Mouse (Mus musculus): Measurements from ENCODE around the gene Mex3a. TPM values are rescaled to one million over a fixed set of nuclear protein-coding genes. Genes with fewer than 3 reads are reported as not detected.

Mex3a gene
- polyA plus RNA-seq, 1 experiment from 2014 or later, result 38.0 TPM

GRCm38 (mm10) chr3:88539397-88539796 lies 7.2 kb downstream of the Mex3a start:
- Histone ChIP-seq H3K36me3 (peaks cover 70% of the 10 kb centered on the region), H3K4me2 (no peak overlapping the region), H3K4me1 (replicated peaks) (peaks cover 52% of the 10 kb centered on the region), H3K27me3 (no peaks in the 10 kb centered on the region), H3K4me3 (replicated peaks) (no peak overlapping the region), H3K27ac (0 out of 2 replicates have a peak overlapping the region, but pooled peaks have one; percentile 41), H3K9ac (replicated peaks) (no peak overlapping the region), H3K9me3 (no peaks in the 10 kb centered on the region)
- WGBS, result 30% methylated on average over 3 of the region's 3 CpGs
- no peak for ATAC-seq (ENCODE audit: insufficient number of reproducible peaks, insufficient read depth, low FRiP score, low TSS enrichment, low read depth)

DNA sequence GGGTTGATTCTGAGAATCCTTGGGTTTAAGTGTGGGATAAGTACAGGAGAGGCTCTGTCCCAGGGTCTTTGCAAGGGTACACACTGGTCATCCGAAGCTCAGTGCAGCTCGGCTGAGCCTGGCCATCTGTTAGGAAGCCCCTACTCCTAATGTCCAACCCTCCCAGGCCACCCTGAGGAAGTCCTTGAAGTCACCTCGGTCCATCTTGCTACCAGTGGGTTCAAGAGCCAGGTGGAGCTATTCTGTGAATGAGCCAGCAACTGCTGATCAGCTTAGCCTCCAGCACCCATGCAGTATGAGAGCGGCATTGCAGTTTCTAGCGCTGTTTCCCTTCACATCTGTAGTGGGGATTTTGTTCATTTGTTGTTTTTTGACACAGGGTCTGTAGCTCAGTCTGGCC lies 7.9 kb downstream of the Mex3a start:
- Histone ChIP-seq H3K9ac (replicated peaks) (no peak overlapping the region), H3K4me2 (no peak overlapping the region), H3K4me1 (replicated peaks) (peaks cover 51% of the 10 kb centered on the region), H3K36me3 (peaks cover 63% of the 10 kb centered on the region), H3K9me3 (no peaks in the 10 kb centered on the region), H3K4me3 (replicated peaks) (no peak overlapping the region), H3K27me3 (no peaks in the 10 kb centered on the region), H3K27ac (peak overlapping the region; percentile 50)
- ATAC-seq (ENCODE audit: insufficient number of reproducible peaks, insufficient read depth, low FRiP score, low TSS enrichment, low read depth), result no peak
- WGBS, result 70% methylated on average over 5 of the region's 5 CpGs

DNA sequence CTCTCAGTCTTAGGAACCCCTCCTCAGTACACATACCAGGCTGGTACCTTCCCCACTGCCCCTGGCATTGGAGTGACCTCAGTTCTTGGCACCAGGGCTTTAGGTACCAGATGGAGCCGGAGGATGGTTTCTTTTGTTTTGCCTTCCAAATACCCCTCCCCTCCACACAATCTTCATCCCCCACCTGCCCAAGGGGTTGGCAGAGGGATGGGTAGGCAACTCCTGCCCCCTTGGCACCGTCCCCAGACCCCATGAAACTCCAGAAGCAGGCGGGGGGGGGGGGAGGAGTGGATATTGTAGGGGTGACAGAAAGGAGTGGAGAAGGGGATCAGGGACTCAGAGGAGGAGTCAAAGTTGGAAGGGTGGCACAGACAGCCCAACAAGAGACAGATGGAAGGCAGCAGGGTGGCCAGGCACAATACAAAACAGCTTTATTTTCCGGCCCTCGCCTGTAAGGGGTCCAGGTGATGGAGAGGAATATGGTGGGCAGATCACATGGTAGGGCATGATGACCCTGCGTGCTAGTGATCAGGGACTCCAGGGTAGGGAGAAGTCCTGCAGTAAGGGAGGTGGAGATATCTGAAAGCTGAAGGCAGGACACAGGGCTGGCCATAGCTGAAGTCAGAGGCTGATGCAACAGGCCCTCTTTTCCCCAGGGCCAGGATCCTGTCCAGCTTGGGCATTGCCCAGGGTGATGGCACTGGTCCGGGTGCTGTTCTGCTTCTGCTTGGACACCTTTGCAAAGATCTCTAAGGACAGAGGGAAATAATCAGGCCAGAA lies 9.6 kb downstream of the Mex3a start:
- Histone ChIP-seq H3K4me1 (replicated peaks) (peaks cover 35% of the 10 kb centered on the region), H3K9me3 (no peaks in the 10 kb centered on the region), H3K27me3 (no peaks in the 10 kb centered on the region), H3K9ac (replicated peaks) (no peak overlapping the region), H3K36me3 (peaks cover 47% of the 10 kb centered on the region), H3K4me3 (replicated peaks) (no peak overlapping the region), H3K4me2 (no peak overlapping the region), H3K27ac (peak overlapping the region; percentile 53; the same call in 1 of the 2 replicates)
- no peak for ATAC-seq (ENCODE audit: insufficient number of reproducible peaks, insufficient read depth, low FRiP score, low TSS enrichment, low read depth)
- 74% methylated on average over 7 of the region's 7 CpGs for WGBS

GRCm38 (mm10) chr3:88542486-88542885 lies 10.3 kb downstream of the Mex3a start:
- no peaks in the 10 kb centered on the region for H3K27me3 ChIP-seq
- H3K4me2 ChIP-seq, result no peak overlapping the region
- peaks cover 41% of the 10 kb centered on the region for H3K36me3 ChIP-seq
- H3K4me1 ChIP-seq (replicated peaks), result peaks cover 28% of the 10 kb centered on the region
- H3K9ac ChIP-seq (replicated peaks), result no peak overlapping the region
- 66% methylated on average over 4 of the region's 4 CpGs for WGBS
- no peak for ATAC-seq (ENCODE audit: insufficient number of reproducible peaks, insufficient read depth, low FRiP score, low TSS enrichment, low read depth)
- no peak overlapping the region for H3K4me3 ChIP-seq (replicated peaks)
- H3K9me3 ChIP-seq, result no peaks in the 10 kb centered on the region
- peak overlapping the region; percentile 53; the same call in 1 of the 2 replicates for H3K27ac ChIP-seq

DNA sequence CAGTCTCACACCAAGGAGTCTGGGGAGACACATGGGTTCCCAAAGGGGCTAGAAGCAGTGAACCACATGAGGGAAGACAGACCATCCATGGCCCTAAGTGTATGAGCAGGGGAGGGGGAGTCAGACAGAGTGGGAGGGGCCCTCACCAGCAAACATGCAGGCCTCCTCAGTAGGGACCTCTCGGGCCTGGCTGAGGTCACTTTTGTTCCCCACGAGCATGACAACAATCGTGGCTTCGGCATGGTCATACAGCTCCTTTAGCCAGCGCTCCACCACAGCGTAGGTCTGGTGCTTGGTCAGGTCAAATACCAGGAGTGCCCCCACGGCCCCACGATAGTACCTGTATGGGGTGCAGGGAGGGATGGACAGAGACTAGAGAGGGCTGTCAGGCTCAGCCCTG lies 11.0 kb downstream of the Mex3a start:
- Histone ChIP-seq H3K27ac (0 out of 2 replicates have a peak overlapping the region, but pooled peaks have one; percentile 17), H3K4me3 (replicated peaks) (no peak overlapping the region), H3K4me2 (no peak overlapping the region), H3K36me3 (peaks cover 34% of the 10 kb centered on the region), H3K4me1 (replicated peaks) (peaks cover 24% of the 10 kb centered on the region), H3K9ac (replicated peaks) (no peak overlapping the region), H3K9me3 (no peaks in the 10 kb centered on the region), H3K27me3 (no peaks in the 10 kb centered on the region)
- 82% methylated on average over 8 of the region's 8 CpGs for WGBS
- ATAC-seq (ENCODE audit: insufficient number of reproducible peaks, insufficient read depth, low FRiP score, low TSS enrichment, low read depth), result no peak

DNA sequence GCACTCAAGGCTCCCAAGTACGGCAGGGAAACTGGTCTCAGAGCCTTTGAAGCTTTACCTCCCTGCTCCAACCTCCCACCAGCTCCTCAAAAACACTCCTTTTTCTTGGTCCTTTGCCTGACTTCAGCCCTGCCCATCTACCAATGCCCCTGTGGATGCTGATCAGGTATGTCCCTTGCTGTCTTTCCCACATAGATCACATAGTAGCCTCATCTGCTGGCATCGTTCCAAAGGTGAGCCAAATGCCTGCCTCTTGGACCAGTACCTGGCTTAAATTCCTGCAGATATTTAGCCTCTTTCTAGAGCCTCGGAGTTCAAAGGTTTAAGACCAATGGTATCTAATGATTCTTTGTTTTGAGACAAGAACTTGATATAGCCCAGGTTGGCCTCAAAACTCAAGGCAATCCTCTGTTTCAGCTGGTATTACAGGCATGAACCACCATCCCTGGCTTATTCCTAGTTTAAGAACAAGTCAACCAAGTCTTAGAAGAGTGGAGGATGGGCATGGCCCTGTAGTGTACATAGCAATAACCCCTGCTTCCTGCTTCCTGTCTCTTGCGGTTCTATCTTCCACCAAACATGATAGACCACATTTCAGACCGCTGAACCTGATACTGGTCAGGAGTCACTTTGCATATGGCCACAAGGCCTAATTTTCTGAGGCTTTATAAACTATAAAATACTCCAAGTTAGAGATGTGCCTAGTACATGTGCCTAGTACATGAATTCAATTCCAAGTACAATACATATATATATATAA lies 11.6 kb downstream of the Mex3a start:
- no peaks in the 10 kb centered on the region for H3K9me3 ChIP-seq
- H3K4me1 ChIP-seq (replicated peaks), result peaks cover 17% of the 10 kb centered on the region
- H3K27me3 ChIP-seq, result no peaks in the 10 kb centered on the region
- WGBS, result 70% methylated on average over 5 of the region's 5 CpGs
- H3K4me2 ChIP-seq, result no peak overlapping the region
- H3K4me3 ChIP-seq (replicated peaks), result no peak overlapping the region
- peaks cover 27% of the 10 kb centered on the region for H3K36me3 ChIP-seq
- no peak for ATAC-seq (ENCODE audit: insufficient number of reproducible peaks, insufficient read depth, low FRiP score, low TSS enrichment, low read depth)
- H3K9ac ChIP-seq (replicated peaks), result no peak overlapping the region
- no peak overlapping the region for H3K27ac ChIP-seq

DNA sequence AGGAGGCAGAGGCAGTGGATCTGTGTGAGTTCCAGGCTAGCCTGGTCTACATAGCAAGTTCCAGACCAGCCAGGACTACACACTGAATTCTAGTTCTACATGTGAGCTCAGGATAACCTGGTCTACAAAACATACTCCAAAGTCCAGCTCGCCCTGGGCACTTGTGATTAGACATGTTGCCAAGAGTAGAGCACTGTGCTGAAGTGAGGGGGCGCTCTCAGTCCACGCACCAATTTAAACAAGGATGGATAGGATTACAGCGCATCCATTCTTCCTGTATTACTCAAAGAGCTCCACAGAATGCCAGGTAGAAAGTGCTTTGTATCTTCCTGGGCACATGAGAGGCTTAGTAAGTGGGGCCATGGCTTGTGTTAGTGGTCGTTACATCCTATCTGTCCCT lies 12.3 kb downstream of the Mex3a start:
- Histone ChIP-seq H3K27ac (no peak overlapping the region), H3K27me3 (no peaks in the 10 kb centered on the region), H3K9me3 (no peaks in the 10 kb centered on the region), H3K4me3 (replicated peaks) (no peak overlapping the region), H3K36me3 (peaks cover 23% of the 10 kb centered on the region), H3K4me1 (replicated peaks) (peaks cover 13% of the 10 kb centered on the region), H3K9ac (replicated peaks) (no peak overlapping the region), H3K4me2 (no peak overlapping the region)
- no peak for ATAC-seq (ENCODE audit: insufficient number of reproducible peaks, insufficient read depth, low FRiP score, low TSS enrichment, low read depth)
- 41% methylated on average over 5 of the region's 5 CpGs for WGBS

GRCm38 (mm10) chr3:88544955-88545591 lies 12.9 kb downstream of the Mex3a start:
- Histone ChIP-seq H3K27me3 (no peaks in the 10 kb centered on the region), H3K36me3 (peaks cover 18% of the 10 kb centered on the region), H3K4me1 (replicated peaks) (peaks cover 10% of the 10 kb centered on the region), H3K4me2 (no peak overlapping the region), H3K27ac (peak overlapping the region; percentile 5; the same call in 1 of the 2 replicates), H3K9me3 (no peaks in the 10 kb centered on the region), H3K4me3 (replicated peaks) (no peak overlapping the region), H3K9ac (replicated peaks) (no peak overlapping the region; the same call in 1 of the 2 replicates)
- ATAC-seq (ENCODE audit: insufficient number of reproducible peaks, insufficient read depth, low FRiP score, low TSS enrichment, low read depth), result no peak
- WGBS, result 52% methylated on average over 20 of the region's 20 CpGs

DNA sequence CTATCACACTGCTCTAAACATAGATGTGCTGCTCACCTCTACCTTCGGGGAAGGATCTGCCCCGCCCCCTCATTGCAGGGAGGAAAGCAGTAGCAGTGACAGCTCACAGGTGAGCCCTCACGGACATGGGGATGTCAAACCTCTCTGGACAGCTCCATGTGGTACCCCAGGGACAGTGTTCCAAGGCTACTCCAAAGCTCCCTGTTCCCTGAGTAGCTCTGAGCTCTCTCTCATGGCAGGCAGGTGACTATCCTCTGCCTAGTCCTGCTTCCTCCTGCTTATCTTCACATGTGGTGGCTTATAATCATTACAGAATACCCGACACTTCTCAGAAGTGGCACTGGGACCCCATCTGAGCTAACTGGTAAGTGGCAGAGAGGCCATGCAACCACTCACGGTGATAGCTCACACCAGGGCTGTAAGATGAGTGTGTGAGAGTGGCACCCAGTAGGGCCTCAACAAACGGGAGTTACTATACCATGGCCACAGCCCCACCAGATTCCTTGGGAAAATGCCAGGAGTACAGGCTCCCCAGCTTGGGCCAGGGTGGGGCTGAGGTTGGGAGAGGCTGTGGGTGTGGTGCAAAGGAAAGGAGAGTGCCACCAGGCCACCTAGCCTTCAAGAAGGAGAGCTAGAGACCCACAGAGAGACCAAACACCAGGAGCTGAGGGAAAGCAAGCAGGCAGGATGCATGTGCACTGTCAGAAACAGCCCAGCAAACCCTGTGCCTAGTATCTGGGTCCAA lies 14.7 kb downstream of the Mex3a start:
- Histone ChIP-seq H3K4me1 (replicated peaks) (peaks cover 15% of the 10 kb centered on the region), H3K9me3 (no peaks in the 10 kb centered on the region), H3K4me3 (replicated peaks) (no peak overlapping the region), H3K27me3 (no peaks in the 10 kb centered on the region), H3K9ac (replicated peaks) (no peak overlapping the region), H3K36me3 (no peaks in the 10 kb centered on the region), H3K27ac (no peak overlapping the region), H3K4me2 (no peak overlapping the region)
- ATAC-seq (ENCODE audit: insufficient number of reproducible peaks, insufficient read depth, low FRiP score, low TSS enrichment, low read depth), result no peak
- 72% methylated on average over 6 of the region's 6 CpGs for WGBS

GRCm38 (mm10) chr3:88548180-88548917 lies 16.2 kb downstream of the Mex3a start, which contains the start of gene Rab25:
Gene Rab25, minus strand, starts transcription at chr3:88548300.
- H3K36me3 ChIP-seq, result no peaks in the 10 kb centered on the region
- H3K9ac ChIP-seq (replicated peaks), result no peak within 1 kb of the TSS
- 42% methylated on average over 18 of the region's 18 CpGs for WGBS
- H3K4me1 ChIP-seq (replicated peaks), result peaks cover 20% of the 10 kb centered on the region
- no peak within 1 kb of the TSS for H3K4me2 ChIP-seq
- ATAC-seq (ENCODE audit: insufficient number of reproducible peaks, insufficient read depth, low FRiP score, low TSS enrichment, low read depth), result no peak
- H3K9me3 ChIP-seq, result no peaks in the 10 kb centered on the region
- H3K4me3 ChIP-seq (replicated peaks), result 0 out of 2 replicates have a peak within 1 kb of the TSS, but pooled peaks have one; percentile 3
- no peaks in the 10 kb centered on the region for H3K27me3 ChIP-seq
- H3K27ac ChIP-seq, result peak within 1 kb of the TSS; percentile 7; the same call in 1 of the 2 replicates
